Mouse (Mus musculus): Measurements from ENCODE around the gene Meis3.

Gene Meis3

DNA sequence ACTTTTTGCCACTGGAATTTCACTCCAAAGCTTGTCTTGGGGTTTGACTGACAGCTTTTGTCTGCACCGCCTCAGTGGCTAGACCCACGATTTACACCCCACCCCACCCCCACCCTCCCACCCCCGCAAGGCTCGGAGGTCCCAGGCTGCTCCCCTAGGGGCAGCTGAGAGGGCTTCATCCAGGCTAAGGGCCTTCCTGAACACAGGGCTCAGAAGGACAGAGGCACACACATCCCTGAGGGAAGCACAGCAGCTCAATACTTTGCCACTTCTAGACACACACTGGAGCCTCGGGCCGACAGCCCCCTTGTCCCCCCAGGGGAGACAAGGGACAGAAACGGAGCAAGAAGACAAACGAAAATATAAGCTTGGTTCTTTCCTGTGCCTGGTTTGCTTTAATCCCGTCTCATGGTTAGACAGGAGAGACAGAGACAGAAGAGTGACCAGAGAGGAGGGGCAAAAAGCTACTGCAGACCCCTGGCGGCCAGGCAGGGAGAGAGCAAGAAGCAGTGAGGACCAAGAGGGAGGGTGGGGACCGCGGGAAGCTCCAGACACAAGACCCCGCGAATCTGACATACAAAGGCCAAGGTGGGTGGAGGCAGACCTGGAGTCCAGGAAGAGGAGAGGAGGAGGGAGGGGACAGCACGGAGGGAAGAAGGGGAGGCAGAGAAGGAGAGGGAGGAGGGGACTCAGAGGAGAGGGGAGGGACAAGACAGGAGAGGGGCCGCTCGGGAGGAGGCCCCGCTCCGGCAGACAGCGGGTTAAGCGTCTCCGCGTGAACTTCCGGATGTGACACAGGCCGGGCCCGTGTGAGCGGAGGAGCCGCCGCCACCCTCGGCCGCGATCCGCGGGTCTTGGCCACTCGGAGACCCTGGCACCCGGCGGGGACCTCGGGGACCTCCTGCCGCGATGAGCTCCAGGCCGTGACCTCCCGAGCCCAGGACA, at the start of gene Meis3:
TSS of gene Meis3 (plus strand) at position 494 of the 945 bp plus-strand sequence.
- DNase-seq = peak; percentile 71

DNA sequence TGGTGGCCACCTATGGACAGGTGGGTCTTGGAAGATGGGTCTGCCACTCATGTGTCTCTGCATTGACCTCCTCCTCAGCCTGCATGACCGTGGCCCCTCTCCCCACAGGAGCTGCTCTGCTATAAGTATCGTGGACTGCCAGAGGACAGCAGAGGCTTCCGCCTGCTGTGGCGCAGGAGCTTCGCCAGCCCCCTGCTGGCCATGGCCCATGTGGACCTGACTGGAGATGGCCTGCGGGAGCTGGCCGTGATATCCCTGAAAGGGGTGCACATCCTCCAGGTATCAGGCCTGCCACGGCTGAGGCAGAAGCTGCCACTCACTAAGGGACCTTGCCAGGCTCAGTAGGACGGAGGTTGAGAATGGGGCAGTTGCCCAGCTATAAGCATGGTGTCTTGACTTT, 49.1 kb upstream of the Meis3 start:
- peak; percentile 67 for DNase-seq

DNA sequence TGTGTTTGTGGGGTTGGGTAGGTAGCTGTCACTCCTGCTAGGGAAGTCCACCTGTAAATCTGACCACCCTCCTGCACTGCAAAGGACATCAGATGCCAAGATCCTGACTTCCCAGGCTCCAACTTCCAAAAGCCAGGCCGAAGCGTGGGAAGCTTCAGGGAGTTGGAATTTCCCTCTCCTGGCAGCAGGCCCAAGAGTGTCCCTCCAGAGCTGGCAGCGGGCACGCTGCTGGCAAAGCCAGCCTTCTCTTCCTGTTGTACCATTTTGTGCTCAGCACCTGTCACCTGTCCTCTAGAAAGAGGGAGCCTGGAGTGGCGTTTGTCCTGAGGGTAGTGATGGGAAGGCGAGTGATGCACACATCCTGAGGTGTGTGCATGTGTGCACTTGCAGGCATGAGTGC, 46.5 kb upstream of the Meis3 start:
- peak; percentile 96 for DNase-seq

DNA sequence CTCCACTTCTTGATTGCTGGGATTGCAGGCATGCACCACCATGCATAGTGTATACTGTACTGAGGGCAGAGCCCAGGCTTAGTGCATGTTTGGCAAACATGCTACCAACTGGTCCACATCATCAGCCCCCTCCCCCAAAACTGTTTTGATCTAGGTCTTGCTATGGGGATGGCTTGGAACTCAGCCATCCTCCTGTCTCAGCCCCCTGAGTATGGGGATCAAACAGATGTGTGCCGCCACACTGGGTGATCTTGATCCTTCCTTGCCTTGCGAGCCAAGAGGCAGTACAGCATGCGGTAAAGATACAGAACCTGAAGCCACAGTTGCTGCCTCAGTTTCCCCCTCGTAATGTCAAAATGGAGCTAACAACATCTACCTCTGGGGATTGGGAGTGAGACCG, 46.0 kb upstream of the Meis3 start:
- no peak for DNase-seq

DNA sequence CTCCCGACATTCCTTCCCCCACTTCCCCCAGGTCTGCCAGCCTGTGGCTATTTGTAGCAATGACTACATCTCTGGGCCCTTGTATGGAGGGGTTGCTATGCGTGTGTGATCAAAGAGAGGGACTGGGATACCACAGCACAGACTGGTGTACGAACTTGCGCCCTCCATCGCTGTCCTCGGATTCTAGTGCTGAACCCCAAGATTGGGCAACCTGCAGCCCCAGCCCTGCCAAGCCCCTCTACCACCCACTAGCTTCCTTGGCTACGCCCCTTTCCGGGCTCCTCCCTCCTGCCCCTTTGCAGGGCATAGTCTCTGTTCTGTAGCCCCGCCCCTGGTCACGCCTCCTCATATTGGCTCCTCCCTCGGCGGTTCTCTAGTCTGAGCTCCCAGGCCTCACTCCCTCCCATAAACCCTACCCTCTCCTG, 45.5 kb upstream of the Meis3 start, which contains the start of gene Slc8a2:
TSS of gene Slc8a2 (plus strand) at position 406 of the 425 bp plus-strand sequence.
- DNase-seq = peak; percentile 98

DNA sequence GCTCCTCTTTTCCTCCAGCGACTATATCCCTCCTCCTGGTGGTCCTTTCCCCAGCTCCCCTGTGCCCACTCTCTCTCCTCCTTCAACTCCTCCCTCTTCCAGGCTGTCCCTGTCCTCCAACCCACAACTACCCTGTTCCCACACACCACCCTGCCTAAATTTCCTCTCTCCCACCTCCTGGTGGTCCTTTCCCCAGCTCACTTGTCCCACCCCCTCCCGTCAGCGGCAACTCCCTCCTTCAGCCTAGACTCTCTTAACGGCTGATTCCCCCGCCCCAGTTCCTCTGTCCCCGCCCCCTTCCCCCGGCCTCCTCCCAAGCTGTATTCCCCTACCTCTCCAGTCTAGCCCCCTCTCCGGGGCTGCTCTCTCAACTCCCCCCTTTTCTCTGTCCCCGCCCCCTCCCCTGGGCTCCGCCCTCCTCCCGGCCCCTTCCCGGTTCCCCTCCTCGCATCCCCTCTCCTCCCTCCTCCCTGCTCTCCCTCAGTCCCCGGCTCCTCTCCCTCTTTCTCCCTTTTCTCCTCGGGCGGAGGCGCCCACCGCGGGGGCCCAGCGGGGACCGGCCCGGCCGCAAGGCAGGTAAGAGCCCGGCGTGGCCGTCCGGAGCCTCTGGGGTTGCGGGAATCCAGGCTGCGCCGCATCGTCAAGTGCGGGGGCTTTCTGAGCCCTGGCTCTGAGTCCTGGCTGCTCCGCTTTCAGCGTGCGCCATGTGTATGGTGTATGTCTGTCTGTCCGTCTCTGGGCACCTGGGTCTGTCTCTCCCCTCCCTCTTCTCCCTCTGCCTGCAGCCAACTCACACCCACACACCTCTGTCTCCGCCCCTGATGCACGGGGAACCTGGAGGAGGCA, 44.8 kb upstream of the Meis3 start:
- peak; percentile 86 for DNase-seq

DNA sequence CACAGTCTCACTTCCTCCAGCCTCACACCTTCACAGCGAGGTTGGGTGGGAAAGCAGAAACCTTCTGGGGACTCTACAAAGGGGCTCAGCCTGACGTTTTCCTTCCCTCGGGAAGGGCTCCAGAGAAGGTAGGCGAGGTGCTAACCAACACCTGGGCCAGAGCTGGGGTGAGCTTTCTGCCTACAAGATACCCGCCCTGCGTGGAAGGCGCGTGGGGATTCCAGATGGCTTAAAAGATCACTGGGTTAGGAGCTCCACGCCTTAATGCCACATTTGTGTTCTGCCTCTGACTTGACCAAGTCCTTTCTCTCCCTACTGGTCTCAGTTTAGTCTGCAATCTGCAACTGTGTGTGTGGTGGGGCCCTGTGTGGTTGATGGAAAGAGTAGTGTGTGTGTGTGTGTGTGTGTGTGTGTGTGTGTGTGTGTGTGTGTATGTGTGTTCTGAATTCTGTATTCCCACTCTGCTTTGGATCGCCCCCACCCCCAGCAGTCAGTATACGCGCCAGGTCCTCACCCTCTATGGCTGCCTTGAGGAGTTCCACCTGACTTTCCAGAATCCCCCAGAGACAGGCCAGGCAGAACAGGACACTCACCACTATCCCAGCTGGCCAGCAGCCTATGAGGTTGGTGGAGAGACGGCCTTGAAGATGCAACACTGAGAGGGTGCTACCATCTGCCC, 43.8 kb upstream of the Meis3 start:
- peak; percentile 76 for DNase-seq

DNA sequence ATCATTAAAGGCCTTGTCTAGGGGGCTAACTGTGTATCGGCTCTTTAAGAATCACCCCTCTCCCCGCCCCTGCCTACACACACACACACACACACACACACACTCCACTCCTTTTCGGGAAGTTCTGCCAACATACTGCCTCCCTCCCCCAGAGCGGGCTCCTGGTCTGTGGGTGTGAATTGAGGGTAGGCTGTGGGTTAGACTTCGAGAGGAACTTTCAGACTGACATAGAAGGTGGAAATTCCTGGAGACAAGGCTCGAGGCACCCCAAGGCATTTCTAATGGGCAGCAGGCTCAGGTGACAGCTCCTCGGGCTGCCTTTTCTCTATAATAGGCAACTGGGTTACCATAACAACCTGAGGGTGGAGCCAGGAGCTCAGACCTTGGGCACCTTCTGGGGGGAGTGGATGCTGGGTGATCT, 42.7 kb upstream of the Meis3 start:
- peak; percentile 80 for DNase-seq

DNA sequence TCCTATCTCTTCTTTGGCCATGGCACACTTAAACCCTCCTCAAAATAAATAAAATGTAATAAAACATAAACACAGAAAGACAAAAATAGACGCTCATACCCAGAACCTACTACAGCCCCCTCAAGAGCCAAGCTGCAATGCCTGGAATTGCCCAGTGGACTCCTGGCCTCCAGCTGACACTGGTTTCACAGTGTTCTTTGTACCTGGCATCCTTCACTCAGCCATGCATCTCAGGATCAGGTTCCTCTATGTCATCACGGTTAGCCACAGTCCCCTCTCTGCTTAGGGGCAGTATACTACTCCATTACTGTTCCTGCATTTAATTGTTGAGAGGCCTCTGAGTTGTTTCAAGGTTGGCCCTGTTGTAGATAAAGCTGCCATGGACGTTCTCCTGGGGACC, 42.0 kb upstream of the Meis3 start:
- DNase-seq = peak; percentile 48

DNA sequence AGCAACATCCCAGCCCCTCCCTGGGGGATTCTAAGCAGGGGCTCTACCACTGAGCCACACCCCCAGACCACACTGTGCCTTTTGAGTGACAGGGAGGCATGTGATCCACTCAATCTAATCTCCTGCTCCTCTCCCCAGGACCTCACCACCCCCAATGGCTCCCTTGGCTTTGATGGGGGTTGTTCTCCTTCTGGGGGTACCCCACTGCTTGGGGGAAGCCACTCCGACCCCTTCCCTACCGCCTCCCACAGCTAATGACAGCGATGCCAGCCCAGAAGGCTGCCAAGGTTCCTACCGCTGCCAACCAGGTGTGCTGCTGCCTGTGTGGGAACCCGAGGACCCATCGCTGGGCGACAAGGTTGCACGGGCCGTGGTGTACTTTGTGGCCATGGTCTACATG, 41.2 kb upstream of the Meis3 start:
- DNase-seq = peak; percentile 74

DNA sequence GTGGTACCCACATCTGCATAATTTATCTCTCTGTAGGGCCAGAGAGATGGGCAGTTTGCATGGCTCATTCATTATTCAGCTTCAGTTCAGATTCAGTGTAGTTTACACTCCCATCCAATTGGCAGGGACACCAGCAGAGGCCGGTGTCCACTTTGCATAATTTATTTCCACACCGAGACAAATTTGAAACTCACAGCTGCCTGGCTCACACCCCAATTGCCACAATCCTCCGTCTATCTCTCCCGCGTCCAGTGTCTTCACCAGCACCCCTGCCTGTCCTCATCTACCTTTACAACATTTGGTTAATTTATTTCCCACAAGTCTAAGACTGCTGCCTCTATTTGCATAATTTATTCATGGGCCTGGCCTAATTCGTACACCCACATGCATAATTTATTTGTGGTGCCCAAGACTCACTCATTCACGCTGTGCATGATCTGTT, 39.9 kb upstream of the Meis3 start:
- DNase-seq = peak; percentile 31

DNA sequence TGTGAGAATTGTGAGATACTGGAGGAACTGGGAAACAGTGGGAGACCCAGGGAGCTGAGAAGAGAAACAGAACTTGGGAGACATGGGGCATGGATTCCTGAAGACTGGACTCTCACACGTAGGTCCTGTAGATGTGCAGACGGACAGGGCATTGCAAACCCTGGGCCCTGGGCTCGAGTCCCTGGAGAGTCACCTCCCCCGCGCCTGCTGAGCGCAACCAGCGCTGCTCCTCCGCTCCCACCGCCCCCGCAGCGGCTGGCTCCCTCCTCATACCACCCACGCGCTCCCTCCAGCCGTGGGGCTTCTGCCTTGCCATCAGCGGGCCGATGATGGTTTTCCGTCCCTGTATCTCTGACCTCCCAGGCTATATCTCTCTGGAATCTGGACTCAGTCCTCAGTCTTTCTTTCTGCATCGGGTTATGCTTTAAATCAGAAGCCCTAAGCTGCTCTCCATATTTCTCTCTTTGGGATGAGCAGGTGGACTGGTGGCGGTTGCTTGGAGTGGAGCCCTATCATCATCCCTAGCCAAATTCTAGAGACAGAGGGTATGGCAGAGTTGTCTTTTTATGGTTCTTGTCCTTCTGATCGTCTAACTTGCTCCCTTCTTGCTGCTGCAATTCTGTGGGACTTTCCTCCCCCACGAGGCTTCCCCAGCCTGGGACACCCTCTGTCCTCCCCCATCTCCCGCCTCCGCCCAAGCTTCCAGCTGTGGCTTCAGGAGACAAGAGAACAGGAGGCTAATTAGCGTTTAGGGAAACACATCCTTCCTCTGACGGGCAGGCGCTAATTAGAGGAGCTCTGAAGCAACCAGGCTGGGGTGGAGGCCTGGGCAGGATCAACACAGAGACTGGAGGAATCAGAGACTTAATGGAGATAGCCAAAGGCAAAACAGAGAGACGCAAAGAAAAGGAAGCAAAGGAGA, 28.1 kb upstream of the Meis3 start:
- DNase-seq = peak; percentile 83

DNA sequence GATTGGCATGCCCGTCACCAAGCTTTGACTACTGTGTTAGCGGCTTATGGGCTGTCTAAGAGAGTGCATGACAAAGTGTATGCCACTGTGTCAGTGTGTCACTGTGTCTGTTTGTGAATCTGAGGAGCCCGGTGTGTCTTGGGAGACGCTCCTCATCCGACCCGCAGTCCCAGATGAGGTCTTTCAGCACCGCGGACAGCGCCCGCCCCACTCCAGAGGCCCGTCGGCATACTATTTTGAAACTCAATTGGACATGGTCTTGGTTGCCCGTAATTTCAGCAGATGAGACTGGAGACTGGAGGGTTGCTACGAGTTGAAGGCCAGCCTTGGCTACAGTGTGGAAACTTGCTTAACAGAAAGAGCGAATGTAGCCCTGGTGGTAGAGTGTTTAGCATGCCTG, 27.2 kb upstream of the Meis3 start:
- DNase-seq = peak; percentile 53

DNA sequence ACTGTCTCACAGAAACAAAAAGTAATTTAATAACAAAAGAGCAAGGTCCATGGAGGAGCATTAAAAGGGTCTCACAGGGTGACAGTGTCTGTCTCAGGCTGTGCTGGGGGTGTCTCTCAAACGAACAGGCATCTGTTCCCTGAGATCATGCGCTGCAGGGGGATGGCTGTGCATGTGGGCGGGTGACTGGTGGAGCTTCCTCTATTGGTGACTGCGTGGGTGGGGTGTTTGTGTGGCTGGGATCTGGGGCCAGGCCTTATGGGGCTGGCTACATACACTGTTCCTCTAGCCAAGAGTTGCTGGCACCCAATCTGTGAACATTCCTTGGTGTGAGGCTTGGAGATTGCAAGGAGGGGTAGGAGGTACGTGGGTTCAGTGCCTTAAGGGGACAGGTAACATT, 25.6 kb upstream of the Meis3 start:
- DNase-seq = peak; percentile 98

DNA sequence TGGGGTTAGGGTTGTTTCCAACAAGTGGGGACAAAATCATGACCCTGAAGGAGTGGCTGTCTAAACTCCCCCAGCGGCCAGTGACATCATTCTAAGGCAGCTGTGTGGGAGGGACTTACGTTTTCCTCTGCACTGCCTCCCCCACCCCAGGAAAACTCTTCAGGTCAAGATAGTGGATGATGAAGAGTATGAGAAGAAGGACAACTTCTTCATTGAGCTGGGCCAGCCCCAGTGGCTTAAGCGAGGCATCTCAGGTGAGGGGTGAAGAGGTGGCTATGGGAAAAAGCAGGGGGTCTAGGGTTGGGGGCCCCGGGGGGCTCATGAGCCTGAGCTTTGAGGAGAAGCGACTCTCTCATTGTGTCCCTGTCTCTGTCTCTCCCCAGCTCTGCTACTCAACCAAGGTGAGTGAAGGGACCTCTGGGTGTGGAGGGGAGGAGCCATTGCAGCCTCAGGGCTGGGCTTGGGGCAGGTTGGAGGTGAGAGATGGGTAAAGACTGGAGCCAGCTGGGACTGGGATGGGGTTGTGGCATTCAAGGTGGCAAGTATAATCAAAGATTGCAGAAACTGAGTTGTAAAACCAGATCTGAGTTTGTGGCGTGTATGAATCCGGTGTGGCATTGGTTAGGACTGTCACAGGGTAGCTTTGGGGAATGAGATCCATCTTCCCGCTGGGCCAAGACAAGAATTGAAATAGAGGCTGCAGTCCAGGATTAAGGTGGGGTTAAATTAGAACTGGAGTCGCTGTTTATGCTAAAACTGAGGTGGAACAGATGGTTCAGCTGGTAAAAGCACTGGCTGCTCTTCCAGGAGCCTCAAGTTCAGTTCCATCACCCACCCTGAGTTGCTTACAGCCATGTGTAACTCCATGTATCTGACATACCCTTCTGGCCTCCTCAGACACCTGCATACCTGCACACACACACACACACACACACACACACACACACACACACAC, 24.4 kb upstream of the Meis3 start:
- peak; percentile 61 for DNase-seq

DNA sequence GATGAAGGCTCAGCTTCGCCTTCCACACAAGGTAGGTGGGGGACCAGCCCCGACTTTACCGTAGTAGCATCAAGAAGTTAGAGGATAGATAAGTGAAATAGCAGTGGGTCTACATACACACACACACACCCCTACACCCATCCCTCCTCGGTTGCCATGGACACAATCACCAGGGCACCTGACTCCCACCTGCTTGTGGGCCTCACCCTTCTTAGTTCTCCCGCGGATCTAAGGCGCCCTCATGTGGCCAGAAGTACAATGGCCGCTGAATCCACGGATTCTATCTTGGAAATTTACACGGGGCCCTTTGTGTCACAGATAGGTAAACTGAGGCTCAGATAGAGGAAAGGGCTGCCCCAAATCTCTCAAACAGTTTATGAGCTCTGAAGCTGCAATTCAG, 21.4 kb upstream of the Meis3 start:
- peak; percentile 75 for DNase-seq

DNA sequence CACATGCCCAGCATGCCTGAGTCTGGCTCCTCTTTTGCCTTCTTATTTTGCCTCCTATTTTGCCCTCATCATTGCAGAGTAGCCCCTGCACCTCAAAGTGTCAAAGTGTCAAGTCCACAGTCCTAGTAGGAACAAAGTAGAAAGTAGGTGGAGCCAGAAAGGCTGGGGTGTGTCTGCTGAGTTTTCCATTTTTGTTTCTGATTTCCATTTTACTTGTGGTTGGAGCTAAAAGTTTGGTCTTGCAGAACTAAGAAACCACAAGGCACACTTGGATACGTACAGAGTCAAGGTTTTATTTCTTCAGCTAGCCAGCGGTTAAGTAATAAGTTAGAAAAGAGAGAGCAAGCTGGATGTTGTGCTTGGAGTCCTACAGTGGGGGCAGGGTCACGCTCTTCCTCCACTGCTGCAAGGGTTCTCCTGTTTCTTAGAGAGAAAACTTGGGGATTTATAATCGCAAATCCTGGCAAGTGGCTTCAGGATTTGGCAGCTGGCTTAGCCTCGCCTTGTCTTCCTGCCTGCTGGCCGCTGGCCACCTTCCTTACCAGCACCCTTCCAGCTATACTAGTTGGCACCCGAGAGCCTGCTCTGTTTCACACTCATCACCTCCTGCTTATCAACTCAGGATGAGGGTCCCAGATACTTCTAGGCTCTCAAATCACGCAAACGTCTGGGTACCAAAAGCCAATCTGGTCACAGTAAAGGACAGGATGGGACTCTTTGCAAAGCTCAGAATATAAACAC, 19.6 kb upstream of the Meis3 start:
- peak; percentile 76 for DNase-seq

DNA sequence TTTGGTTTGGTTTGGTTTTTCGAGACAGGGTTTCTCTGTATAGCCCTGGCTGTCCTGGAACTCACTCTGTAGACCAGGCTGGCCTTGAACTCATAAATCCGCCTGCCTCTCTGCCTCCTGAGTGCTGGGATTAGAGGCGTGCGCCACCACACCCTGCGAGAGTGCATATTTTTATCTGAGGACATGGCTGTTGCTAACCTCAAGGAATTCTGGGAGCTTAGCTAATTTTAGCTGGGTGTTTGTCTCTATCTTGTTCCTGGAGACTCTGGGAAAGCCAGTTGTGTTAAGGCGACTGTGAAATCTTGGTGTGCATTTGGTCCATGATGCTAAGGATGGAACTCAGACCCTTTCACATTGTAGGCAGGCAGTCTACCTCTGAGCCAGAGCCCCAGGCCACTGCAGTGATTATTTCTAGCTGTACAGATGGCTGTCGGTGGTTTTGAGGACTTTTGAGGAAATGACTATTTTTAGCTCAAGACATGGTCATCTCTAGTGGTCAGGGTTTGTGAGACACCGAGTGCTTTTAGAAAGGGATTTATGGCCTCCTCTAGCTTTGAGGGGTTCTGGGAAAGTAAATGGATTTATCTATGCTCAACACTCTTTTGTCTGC, 18.7 kb upstream of the Meis3 start:
- DNase-seq = no peak

DNA sequence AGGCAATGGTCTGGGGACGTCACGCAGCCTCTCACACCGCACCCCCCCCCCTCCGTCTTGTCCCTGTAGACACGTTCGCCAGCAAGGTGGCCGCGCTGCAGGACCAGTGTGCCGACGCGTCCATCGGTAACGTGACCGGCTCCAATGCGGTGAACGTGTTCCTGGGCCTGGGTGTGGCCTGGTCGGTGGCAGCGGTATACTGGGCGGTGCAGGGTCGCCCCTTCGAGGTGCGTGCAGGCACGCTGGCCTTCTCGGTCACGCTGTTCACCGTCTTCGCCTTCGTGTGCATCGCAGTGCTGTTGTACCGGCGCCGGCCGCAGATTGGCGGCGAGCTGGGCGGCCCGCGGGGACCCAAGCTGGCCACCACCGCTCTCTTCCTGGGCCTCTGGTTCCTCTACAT, 16.2 kb upstream of the Meis3 start:
- DNase-seq = peak; percentile 59

Measured in cerebellum, adult 9-11 months (tissue).